Mouse (Mus musculus) liver, adult 2 months (tissue): Measurements from ENCODE around the gene Fer1l4. TPM values are rescaled to one million over a fixed set of nuclear protein-coding genes. Genes with fewer than 3 reads are reported as not detected.

ENCODE experiments used
- DNase-seq: peaks from one replicate; pipeline ENCODE4 v3.0.0-alpha.2; 2011; ENCODE audit warnings: low read depth, low spot score; ENCODE audit errors: extremely low read depth
- H3K27ac ChIP-seq: fragments of 200-500 bp; replicated peaks from 2 replicates; pipeline ENCODE4 v1.5.1; 2012; ENCODE audit warnings: low read depth, mild to moderate bottlenecking, control low read depth, inconsistent platforms, low read length; ENCODE audit not compliant: insufficient read depth
- H3K27me3 ChIP-seq: fragments of 200-500 bp; 2 replicates; pipeline ENCODE4 v1.6.1; 2012; ENCODE audit warnings: mild to moderate bottlenecking, moderate library complexity, low read length, inconsistent platforms; ENCODE audit not compliant: control insufficient read depth, insufficient read depth
- H3K36me3 ChIP-seq: fragments of 200-500 bp; 2 replicates; pipeline ENCODE4 v1.6.1; 2012; ENCODE audit warnings: low read length, inconsistent platforms; ENCODE audit not compliant: control insufficient read depth, insufficient read depth
- H3K4me1 ChIP-seq: fragments of 200-500 bp; 2 replicates; pipeline ENCODE4 v1.6.1; 2011; ENCODE audit warnings: low read length; ENCODE audit not compliant: control insufficient read depth, insufficient read depth
- H3K4me3 ChIP-seq: fragments of 200-500 bp; 2 replicates; pipeline ENCODE4 v1.5.1; 2011; ENCODE audit warnings: low read depth, mild to moderate bottlenecking, control low read depth, low read length, moderate library complexity; ENCODE audit not compliant: insufficient read depth
- H3K79me2 ChIP-seq: fragments of 200-500 bp; 2 replicates; pipeline ENCODE4 v1.6.1; 2012; ENCODE audit warnings: inconsistent platforms, mild to moderate bottlenecking, low read length, moderate library complexity; ENCODE audit not compliant: control insufficient read depth, insufficient read depth
- H3K9ac ChIP-seq: fragments of 200-500 bp; 2 replicates; pipeline ENCODE4 v1.6.1; 2012; ENCODE audit warnings: low read depth, mild to moderate bottlenecking, control low read depth, inconsistent platforms, low read length
- CTCF ChIP-seq: fragments of 200-500 bp; IDR thresholded peaks from 2 replicates; pipeline ENCODE4 v1.5.1; 2011; ENCODE audit warnings: low read depth, low read length, control low read depth
- POLR2A ChIP-seq: fragments of 200-500 bp; IDR thresholded peaks from 2 replicates; pipeline ENCODE4 v1.6.1; 2011; ENCODE audit warnings: low read length, control low read depth; ENCODE audit not compliant: insufficient read depth; ENCODE audit errors: extremely low read depth
- WGBS: fragments of 180-500 bp; shearing (Covaris S2); methylation state at CpG from one replicate; pipeline ENCODE4 v1.1.7; 2018; 5-methylcytosine and 5-hydroxymethylcytosine counted together
- polyA plus RNA-seq: library from polyadenylated mRNA; depleted of rRNA; stranded (reverse); fragments of >200 nt; gene quantifications from 2 replicates; pipeline ENCODE4 v1.2.3, GENCODE M21; 2012; rRNA removed
- total RNA-seq: library from RNA; depleted of rRNA; stranded (reverse); fragments of >200 nt; gene quantifications from 2 replicates; pipeline ENCODE4 v1.2.3, GENCODE M21; 2014; rRNA removed

The Fer1l4 gene
- total and polyA plus RNA-seq, 2 experiments, result 0.06 TPM; not detected in 1

DNA sequence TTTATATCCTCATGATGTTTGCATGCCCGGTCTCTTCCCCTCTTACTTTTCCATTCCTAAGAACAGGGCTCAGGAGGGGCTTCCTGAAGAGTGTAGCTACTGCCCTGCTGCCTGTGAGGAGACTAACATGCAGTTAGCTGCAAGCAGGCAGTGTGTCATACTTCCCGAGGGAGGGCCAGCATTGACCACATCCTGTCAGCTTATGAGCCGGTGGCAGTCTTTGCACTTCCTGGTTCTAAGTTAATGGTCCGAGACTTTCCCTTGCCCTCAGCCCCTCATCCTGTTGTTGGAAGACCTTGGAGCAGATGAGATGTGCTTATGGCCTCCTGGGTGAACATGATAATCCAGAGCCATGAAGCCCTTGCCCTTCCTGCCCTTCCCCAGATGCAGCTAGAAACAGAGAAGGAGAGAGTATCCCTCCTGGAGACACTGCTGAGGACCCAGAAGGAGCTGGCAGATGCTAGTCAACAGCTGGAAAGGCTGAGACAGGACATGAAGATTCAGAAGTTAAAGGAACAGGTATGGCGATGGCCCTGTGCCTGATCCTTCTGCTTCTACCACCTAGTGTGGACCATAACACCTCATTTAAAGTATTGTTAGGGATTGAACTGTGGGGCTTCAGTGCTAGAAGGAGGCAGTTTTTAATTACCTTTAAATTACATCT is 73.3 kb downstream of the Fer1l4 start:
- WGBS, result 77% methylated on average over 5 of the region's 5 CpGs
- no peaks in the 10 kb centered on the region for H3K4me1 ChIP-seq
- no peaks in the 10 kb centered on the region for H3K79me2 ChIP-seq
- peaks cover 44% of the 10 kb centered on the region for H3K36me3 ChIP-seq
- peak overlapping the region; percentile 27; the same call in 1 of the 2 replicates for H3K4me3 ChIP-seq
- H3K9ac ChIP-seq, result 0 out of 2 replicates have a peak overlapping the region, but pooled peaks have one; percentile 27
- H3K27ac ChIP-seq, result no peak overlapping the region
- TF ChIP-seq POLR2A (no peak), CTCF (no peak)
- no peaks in the 10 kb centered on the region for H3K27me3 ChIP-seq
- DNase-seq, result peak; percentile 22

DNA sequence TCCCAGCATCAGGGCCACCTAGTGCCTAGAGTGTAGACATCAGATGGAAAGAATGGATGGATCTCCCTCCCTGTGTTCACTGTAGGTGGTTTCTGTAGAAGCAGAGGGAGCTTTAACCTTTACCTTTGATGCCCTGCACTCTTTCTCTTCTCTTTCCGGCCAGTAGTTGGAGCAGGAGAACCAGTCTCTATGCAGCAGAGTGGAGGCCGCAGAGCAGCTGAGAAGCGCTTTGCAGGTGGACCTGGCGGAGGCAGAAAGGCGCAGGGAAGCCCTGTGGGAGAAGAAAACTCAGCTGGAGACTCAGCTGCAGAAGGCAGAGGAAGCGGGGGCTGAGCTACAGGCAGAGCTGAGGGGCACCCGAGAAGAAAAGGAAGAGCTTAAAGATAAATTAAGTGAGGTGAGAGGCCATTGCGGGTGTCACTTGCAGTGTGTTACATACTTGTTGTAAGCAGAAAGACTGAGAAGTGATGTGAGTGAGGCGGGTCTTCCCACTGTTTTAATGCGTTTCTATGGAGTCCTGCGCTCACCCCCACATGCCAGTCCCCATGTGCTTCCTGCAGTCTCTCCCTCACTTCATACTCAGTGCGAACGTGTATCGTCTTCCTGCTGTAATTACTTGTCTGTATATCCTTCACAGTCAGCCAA is 78.5 kb downstream of the Fer1l4 start:
- H3K36me3 ChIP-seq, result peaks cover 42% of the 10 kb centered on the region
- no peaks in the 10 kb centered on the region for H3K27me3 ChIP-seq
- TF ChIP-seq CTCF (no peak), POLR2A (no peak)
- H3K4me1 ChIP-seq, result no peaks in the 10 kb centered on the region
- H3K79me2 ChIP-seq, result no peaks in the 10 kb centered on the region
- H3K4me3 ChIP-seq, result no peak overlapping the region
- 90% methylated on average over 14 of the region's 14 CpGs for WGBS
- DNase-seq, result no peak
- no peak overlapping the region for H3K9ac ChIP-seq
- H3K27ac ChIP-seq, result no peak overlapping the region

DNA sequence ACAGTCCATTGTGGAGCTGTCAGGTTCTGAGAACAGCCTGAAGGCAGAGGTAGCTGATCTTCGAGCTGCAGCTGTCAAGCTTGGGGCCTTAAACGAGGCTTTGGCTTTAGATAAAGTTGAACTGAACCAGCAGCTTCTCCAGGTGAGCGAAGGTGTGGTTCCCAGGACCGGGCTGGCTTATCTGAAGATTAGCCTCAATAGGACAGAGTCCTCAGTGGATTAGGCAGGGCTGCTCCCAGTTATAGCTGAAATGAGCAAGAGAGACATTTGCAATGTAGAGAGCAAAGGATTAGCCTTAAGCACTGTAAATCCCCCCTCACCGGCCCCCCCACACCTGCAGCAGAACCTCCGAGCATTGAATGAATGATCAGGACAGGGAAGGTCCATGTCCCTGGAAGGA is 79.4 kb downstream of the Fer1l4 start:
- Histone ChIP-seq H3K4me1 (no peaks in the 10 kb centered on the region), H3K27ac (no peak overlapping the region), H3K27me3 (no peaks in the 10 kb centered on the region), H3K4me3 (no peak overlapping the region), H3K36me3 (peaks cover 42% of the 10 kb centered on the region), H3K9ac (no peak overlapping the region), H3K79me2 (no peaks in the 10 kb centered on the region)
- no peak for TF ChIP-seq POLR2A
- TF ChIP-seq CTCF, result no peak
- no peak for DNase-seq
- WGBS, result 88% methylated on average over 6 of the region's 6 CpGs

Other genes with a start within 250 kb of the Fer1l4 start
- 5.0 and 5.5 TPM in 2 replicates for gene BC029722, start 233.5 kb downstream of the Fer1l4 start, total RNA-seq
- gene BC029722, start 233.5 kb downstream of the Fer1l4 start, polyA plus RNA-seq, result 23.7 and 26.9 TPM in 2 replicates
- 41.0 and 49.0 TPM in 2 replicates for gene Eif6, start 226.0 kb downstream of the Fer1l4 start, total RNA-seq
- 80.2 and 84.4 TPM in 2 replicates for gene Eif6, start 226.0 kb downstream of the Fer1l4 start, polyA plus RNA-seq
- not detected in 2 replicates for gene Fam83c, start 218.1 kb downstream of the Fer1l4 start, total RNA-seq
- not detected in 2 replicates for gene Fam83c, start 218.1 kb downstream of the Fer1l4 start, polyA plus RNA-seq
- gene Uqcc1, start 122.6 kb downstream of the Fer1l4 start, total RNA-seq, result 61.3 and 65.9 TPM in 2 replicates
- gene Uqcc1, start 122.6 kb downstream of the Fer1l4 start, polyA plus RNA-seq, result 31.2 and 34.4 TPM in 2 replicates
- not detected in 2 replicates for gene Gm15557, start 112.2 kb downstream of the Fer1l4 start, total RNA-seq
- gene Gm15557, start 112.2 kb downstream of the Fer1l4 start, polyA plus RNA-seq, result not detected in 2 replicates
- not detected in 2 replicates for gene Gdf5, start 107.6 kb downstream of the Fer1l4 start, total RNA-seq
- gene Gdf5, start 107.6 kb downstream of the Fer1l4 start, polyA plus RNA-seq, result not detected in 2 replicates
- 2.3 and 3.3 TPM in 2 replicates for gene Cep250, start 96.5 kb downstream of the Fer1l4 start, total RNA-seq
- gene Cep250, start 96.5 kb downstream of the Fer1l4 start, polyA plus RNA-seq, result 1.7 and 2.5 TPM in 2 replicates
- 2.5 and 3.9 TPM in 2 replicates for gene 6430550D23Rik, start 45.0 kb downstream of the Fer1l4 start, total RNA-seq
- 2.2 and 3.5 TPM in 2 replicates for gene 6430550D23Rik, start 45.0 kb downstream of the Fer1l4 start, polyA plus RNA-seq
- 59.2 and 71.9 TPM in 2 replicates for gene Ergic3, start 44.9 kb downstream of the Fer1l4 start, total RNA-seq
- gene Ergic3, start 44.9 kb downstream of the Fer1l4 start, polyA plus RNA-seq, result 168 and 185 TPM in 2 replicates
- gene Spag4, start 12.2 kb upstream of the Fer1l4 start, total RNA-seq, result 1.6 and 1.7 TPM in 2 replicates
- 4.8 and 5.5 TPM in 2 replicates for gene Spag4, start 12.2 kb upstream of the Fer1l4 start, polyA plus RNA-seq
- gene Cpne1, start 59.0 kb upstream of the Fer1l4 start, total RNA-seq, result 18.3 and 21.9 TPM in 2 replicates
- 30.9 and 32.3 TPM in 2 replicates for gene Cpne1, start 59.0 kb upstream of the Fer1l4 start, polyA plus RNA-seq
- gene Rbm12, start 59.0 kb upstream of the Fer1l4 start, total RNA-seq, result 3.9 and 5.1 TPM in 2 replicates
- gene Rbm12, start 59.0 kb upstream of the Fer1l4 start, polyA plus RNA-seq, result 4.0 and 4.2 TPM in 2 replicates
- 1.6 and 1.9 TPM in 2 replicates for gene Gm28036, start 74.1 kb upstream of the Fer1l4 start, total RNA-seq
- gene Gm28036, start 74.1 kb upstream of the Fer1l4 start, polyA plus RNA-seq, result 0.70 and 1.1 TPM in 2 replicates
- 139 and 152 TPM in 2 replicates for gene Romo1, start 91.1 kb upstream of the Fer1l4 start, total RNA-seq
- 247 and 252 TPM in 2 replicates for gene Romo1, start 91.1 kb upstream of the Fer1l4 start, polyA plus RNA-seq
- gene Nfs1, start 91.2 kb upstream of the Fer1l4 start, total RNA-seq, result 71.1 and 75.1 TPM in 2 replicates
- gene Nfs1, start 91.2 kb upstream of the Fer1l4 start, polyA plus RNA-seq, result 67.4 and 71.5 TPM in 2 replicates
- gene Rbm39, start 127.3 kb upstream of the Fer1l4 start, total RNA-seq, result 188 and 219 TPM in 2 replicates
- 19.9 and 22.7 TPM in 2 replicates for gene Rbm39, start 127.3 kb upstream of the Fer1l4 start, polyA plus RNA-seq
- 5.6 and 6.2 TPM in 2 replicates for gene Phf20, start 143.5 kb upstream of the Fer1l4 start, total RNA-seq
- gene Phf20, start 143.5 kb upstream of the Fer1l4 start, polyA plus RNA-seq, result 2.9 and 3.1 TPM in 2 replicates